Mouse (Mus musculus) midbrain, embryonic 13.5 days (tissue): ENCODE data around the gene Olfr738. TPM values are rescaled to one million over a fixed set of nuclear protein-coding genes. Genes with fewer than 3 reads are reported as not detected.

Source experiments
- ATAC-seq: fragments of 200-750 bp; cut with Nextera tagmentation; 2 replicates; pipeline ENCODE4 v1.8.0; 2017; ENCODE audit warnings: mild to moderate bottlenecking, moderate TSS enrichment, moderate library complexity
- H3K27ac ChIP-seq: fragments of 300-500 bp; sonication (generic); 2 replicates; pipeline ENCODE4 v1.5.1; 2015; ENCODE audit warnings: inconsistent platforms, mild to moderate bottlenecking, moderate library complexity
- H3K27me3 ChIP-seq: fragments of 300-500 bp; sonication (generic); 2 replicates; pipeline ENCODE4 v1.6.1; 2015; ENCODE audit warnings: mild to moderate bottlenecking, inconsistent platforms
- H3K36me3 ChIP-seq: fragments of 300-500 bp; sonication (generic); 2 replicates; pipeline ENCODE4 v1.6.1; 2015; ENCODE audit warnings: mild to moderate bottlenecking, inconsistent platforms
- H3K4me1 ChIP-seq: fragments of 300-500 bp; sonication (generic); replicated peaks from 2 replicates; pipeline ENCODE4 v1.6.1; 2015; ENCODE audit warnings: inconsistent platforms
- H3K4me2 ChIP-seq: fragments of 300-500 bp; sonication (generic); replicated peaks from 2 replicates; pipeline ENCODE4 v1.6.1; 2015; ENCODE audit warnings: moderate library complexity, mild to moderate bottlenecking, inconsistent platforms
- H3K4me3 ChIP-seq: fragments of 300-500 bp; sonication (generic); replicated peaks from 2 replicates; pipeline ENCODE4 v1.5.1; 2015; ENCODE audit warnings: mild to moderate bottlenecking, inconsistent platforms
- H3K9ac ChIP-seq: fragments of 300-500 bp; sonication (generic); replicated peaks from 2 replicates; pipeline ENCODE4 v1.6.1; 2015; ENCODE audit warnings: mild to moderate bottlenecking, inconsistent platforms
- H3K9me3 ChIP-seq: fragments of 300-500 bp; sonication (generic); 2 replicates; pipeline ENCODE4 v1.6.1; 2016; ENCODE audit warnings: mild to moderate bottlenecking, inconsistent platforms
- WGBS: fragments of 180-500 bp; shearing (Covaris S2); methylation state at CpG from one replicate; pipeline ENCODE4 v1.1.7; 2015; 5-methylcytosine and 5-hydroxymethylcytosine counted together
- polyA plus RNA-seq: library from polyadenylated mRNA; unstranded; fragments of >200 nt; fragmentation: Nextera tagmentation; extraction: Ambion mirVana; gene quantifications from 2 replicates; pipeline ENCODE4 v1.2.1, GENCODE M21; 2015

The Olfr738 gene
- polyA plus RNA-seq, result not detected in 2 replicates

DNA sequence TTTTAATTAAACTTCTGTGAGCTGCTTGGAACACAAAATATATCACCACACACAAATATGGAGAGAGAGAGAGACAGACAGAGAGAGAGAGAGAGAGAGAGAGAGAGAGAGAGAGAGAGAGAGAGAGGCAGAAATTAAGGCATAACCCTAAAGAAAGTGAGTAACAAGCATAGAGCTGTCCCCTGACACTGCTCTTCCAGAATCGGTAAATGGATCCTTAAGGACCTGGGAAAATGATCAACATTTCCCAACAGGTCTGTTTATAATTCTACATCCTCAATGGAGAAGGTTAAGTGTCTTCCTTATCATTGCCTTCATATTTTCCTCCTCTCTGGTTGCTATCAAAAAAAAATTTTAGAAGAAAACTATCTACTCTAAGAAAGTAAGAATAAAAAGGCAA, at the start of gene Olfr738:
Gene Olfr738, plus strand, starts transcription at position 301 of the 400 bp plus-strand sequence.
- Histone ChIP-seq H3K9ac (no peak within 1 kb of the TSS), H3K36me3 (no peaks in the 10 kb centered on the region), H3K27ac (no peak within 1 kb of the TSS), H3K27me3 (no peaks in the 10 kb centered on the region), H3K9me3 (no peaks in the 10 kb centered on the region), H3K4me3 (no peak within 1 kb of the TSS), H3K4me1 (no peaks in the 10 kb centered on the region), H3K4me2 (no peak within 1 kb of the TSS)
- ATAC-seq, result no peak
- WGBS, result 78% methylated on average over 1 of the region's 1 CpGs

DNA sequence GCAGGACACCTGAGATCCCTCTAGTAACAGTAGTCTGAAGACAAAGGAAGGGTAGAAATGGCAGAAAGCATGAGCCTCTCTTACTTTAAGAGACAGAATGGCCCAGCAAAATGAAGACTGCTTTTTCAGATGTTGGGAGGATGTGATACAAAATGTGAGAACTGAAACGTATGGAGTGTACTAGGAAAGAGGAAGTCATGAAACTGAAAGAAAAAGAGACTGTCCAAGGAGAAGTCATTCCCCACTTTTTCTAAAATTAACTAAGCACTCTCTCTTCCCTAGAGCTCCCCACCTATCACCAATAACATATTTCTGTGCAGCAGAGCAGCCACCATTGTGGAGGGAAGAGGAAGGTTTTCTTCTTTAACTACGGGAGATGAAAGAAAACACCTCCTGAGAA, 49.8 kb upstream of the Olfr738 start, which contains the start of gene Tlr11:
Gene Tlr11, plus strand, starts transcription at position 322 of the 400 bp plus-strand sequence.
- H3K4me1 ChIP-seq, result no peaks in the 10 kb centered on the region
- no peak within 1 kb of the TSS for H3K4me2 ChIP-seq
- no peak for ATAC-seq
- no peak within 1 kb of the TSS for H3K27ac ChIP-seq
- H3K36me3 ChIP-seq, result no peaks in the 10 kb centered on the region
- H3K27me3 ChIP-seq, result no peaks in the 10 kb centered on the region
- no peaks in the 10 kb centered on the region for H3K9me3 ChIP-seq
- no peak within 1 kb of the TSS for H3K4me3 ChIP-seq
- WGBS, result 90% methylated on average over 2 of the region's 2 CpGs
- H3K9ac ChIP-seq, result no peak within 1 kb of the TSS

DNA sequence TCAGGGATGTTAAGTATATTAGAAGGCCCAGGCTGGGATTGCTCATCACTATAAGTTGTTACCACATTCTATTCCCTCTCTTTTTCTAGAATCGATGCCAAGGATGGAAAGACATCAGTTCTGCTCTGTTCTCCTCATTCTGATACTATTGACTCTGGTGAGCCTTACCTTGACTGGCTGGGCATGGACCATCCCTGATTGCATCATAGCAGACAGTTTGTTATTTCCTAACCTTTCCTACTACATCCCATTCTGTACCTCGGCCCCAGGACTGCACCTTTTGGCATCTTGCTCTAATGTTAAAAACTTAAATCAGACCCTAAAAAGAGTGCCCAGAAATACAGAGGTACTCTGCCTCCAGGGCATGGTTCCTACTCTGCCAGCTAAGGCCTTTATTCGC, 46.9 kb upstream of the Olfr738 start:
- Histone ChIP-seq H3K9me3 (no peaks in the 10 kb centered on the region), H3K9ac (no peak overlapping the region)
- ATAC-seq, result no peak

DNA sequence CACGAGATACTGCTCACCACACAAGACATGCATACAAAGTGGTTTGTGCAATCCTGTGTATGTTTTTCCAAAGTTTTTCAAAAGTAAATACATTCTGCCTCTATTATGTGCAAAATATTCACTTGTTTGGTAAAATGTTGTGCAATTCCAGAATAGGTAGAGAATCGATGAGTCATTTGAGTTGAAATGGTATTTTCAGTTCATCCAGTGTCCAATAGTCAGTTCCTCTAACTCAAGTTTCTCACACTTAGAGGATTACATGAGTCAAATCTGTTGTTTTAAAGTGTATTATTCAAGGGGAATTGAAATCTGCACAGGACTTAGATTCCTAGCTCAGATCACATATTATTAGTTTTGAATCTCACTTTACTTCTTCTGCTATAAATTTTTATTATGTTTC, 43.8 kb upstream of the Olfr738 start:
- no peaks in the 10 kb centered on the region for H3K36me3 ChIP-seq
- H3K4me1 ChIP-seq, result no peaks in the 10 kb centered on the region
- H3K27me3 ChIP-seq, result no peaks in the 10 kb centered on the region
- H3K4me3 ChIP-seq, result no peak overlapping the region
- H3K4me2 ChIP-seq, result no peak overlapping the region
- H3K9ac ChIP-seq, result no peak overlapping the region
- no peak overlapping the region for H3K27ac ChIP-seq
- 74% methylated on average over 2 of the region's 2 CpGs for WGBS
- ATAC-seq, result no peak
- no peaks in the 10 kb centered on the region for H3K9me3 ChIP-seq

More for the DNA sequence above, 46.9 kb upstream of the Olfr738 start:
- WGBS, result 88% methylated on average over 3 of the region's 3 CpGs
- Histone ChIP-seq H3K36me3 (no peaks in the 10 kb centered on the region), H3K27ac (no peak overlapping the region), H3K4me1 (no peaks in the 10 kb centered on the region), H3K27me3 (no peaks in the 10 kb centered on the region), H3K4me2 (no peak overlapping the region), H3K4me3 (no peak overlapping the region)

DNA sequence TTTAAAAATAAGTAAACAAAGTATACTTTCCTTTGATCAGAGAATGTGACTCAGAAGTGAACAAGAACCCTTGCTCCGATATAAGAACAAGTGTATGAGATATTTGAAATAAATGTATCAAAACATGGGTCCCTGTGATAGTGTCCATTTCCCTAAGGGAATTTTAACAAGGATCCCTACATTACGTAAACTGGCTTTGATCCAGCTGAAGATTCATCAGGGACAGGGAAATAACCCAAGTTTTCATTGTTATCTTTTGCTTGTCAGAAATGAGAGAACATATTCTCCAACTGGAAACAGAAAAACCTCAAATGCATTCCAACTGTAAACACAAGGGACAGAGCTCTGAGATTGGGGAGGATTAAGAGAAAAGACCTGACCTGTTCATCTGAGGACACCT, 26.5 kb upstream of the Olfr738 start, which contains the start of gene Olfr736:
Gene Olfr736, plus strand, starts transcription at position 301 of the 400 bp plus-strand sequence.
- no peak for ATAC-seq
- no peaks in the 10 kb centered on the region for H3K4me1 ChIP-seq

DNA sequence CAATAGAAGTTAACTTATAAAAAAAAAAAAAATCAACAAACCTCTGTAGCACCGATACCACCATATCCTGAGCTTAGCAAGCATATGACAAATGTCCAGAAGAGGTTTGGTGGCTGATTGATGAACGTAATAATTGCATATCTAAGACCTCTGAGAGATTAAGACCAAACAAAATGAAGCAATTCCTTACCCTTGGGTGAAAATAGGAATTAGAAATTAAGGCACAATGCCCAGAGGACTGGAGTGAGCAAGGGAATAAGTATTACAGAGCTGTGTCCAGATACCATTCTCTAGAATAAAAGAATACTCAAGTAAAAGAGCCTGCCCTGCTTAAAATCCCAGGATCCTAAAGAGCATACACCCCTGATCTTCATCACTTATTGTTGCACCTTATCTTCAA, 11.0 kb downstream of the Olfr738 start, which contains the start of gene Olfr739:
Gene Olfr739, plus strand, starts transcription at position 301 of the 400 bp plus-strand sequence.
- H3K9ac ChIP-seq, result no peak within 1 kb of the TSS
- H3K27me3 ChIP-seq, result no peaks in the 10 kb centered on the region
- no peaks in the 10 kb centered on the region for H3K9me3 ChIP-seq
- no peak for ATAC-seq
- no peaks in the 10 kb centered on the region for H3K36me3 ChIP-seq
- no peak within 1 kb of the TSS for H3K4me3 ChIP-seq
- H3K4me1 ChIP-seq, result no peaks in the 10 kb centered on the region
- no peak within 1 kb of the TSS for H3K27ac ChIP-seq
- H3K4me2 ChIP-seq, result no peak within 1 kb of the TSS
- whole genome bisulfite sequencing, result 74% methylated on average over 2 of the region's 2 CpGs

More for the DNA sequence above, 26.5 kb upstream of the Olfr738 start, which contains the start of gene Olfr736:
- no peaks in the 10 kb centered on the region for H3K9me3 ChIP-seq
- no peaks in the 10 kb centered on the region for H3K27me3 ChIP-seq
- H3K4me2 ChIP-seq, result no peak within 1 kb of the TSS
- WGBS, result 90% methylated on average over 2 of the region's 2 CpGs
- no peak within 1 kb of the TSS for H3K27ac ChIP-seq
- H3K9ac ChIP-seq, result no peak within 1 kb of the TSS
- no peaks in the 10 kb centered on the region for H3K36me3 ChIP-seq
- no peak within 1 kb of the TSS for H3K4me3 ChIP-seq

DNA sequence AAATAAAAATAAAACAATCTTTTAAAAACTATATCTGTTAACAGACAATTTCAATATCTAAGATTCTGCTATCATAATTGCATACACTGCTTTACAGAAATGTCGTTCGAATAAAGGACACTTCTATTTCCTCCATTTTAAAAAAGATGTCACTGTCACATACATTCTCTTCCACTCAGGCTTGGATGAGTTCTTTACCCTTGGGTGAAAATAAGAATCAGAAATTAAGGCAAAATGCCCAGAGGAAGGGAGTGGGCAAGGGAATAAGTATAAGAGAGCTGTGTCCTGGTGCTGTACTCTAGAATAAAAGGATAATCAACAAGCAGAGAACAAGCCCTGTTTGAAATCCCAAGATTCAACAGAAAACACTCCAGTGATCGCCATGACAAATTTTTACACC, 37.9 kb downstream of the Olfr738 start, which contains the start of gene Olfr740:
Gene Olfr740, plus strand, starts transcription at position 301 of the 400 bp plus-strand sequence.
- no peak for ATAC-seq
- Histone ChIP-seq H3K4me1 (no peaks in the 10 kb centered on the region), H3K27me3 (no peaks in the 10 kb centered on the region), H3K4me3 (no peak within 1 kb of the TSS), H3K27ac (no peak within 1 kb of the TSS), H3K9me3 (no peaks in the 10 kb centered on the region), H3K4me2 (no peak within 1 kb of the TSS), H3K36me3 (no peaks in the 10 kb centered on the region), H3K9ac (no peak within 1 kb of the TSS)
- whole genome bisulfite sequencing, result 81% methylated on average over 3 of the region's 3 CpGs

Other genes starting within 250 kb of the Olfr738 start
- not detected in 2 replicates for gene Olfr730, start 219.4 kb upstream of the Olfr738 start, polyA plus RNA-seq
- gene Olfr731, start 165.7 kb upstream of the Olfr738 start, polyA plus RNA-seq, result not detected in 2 replicates
- not detected in 2 replicates for gene Olfr732, start 123.4 kb upstream of the Olfr738 start, polyA plus RNA-seq
- gene Olfr733, start 106.0 kb upstream of the Olfr738 start, polyA plus RNA-seq, result not detected in 2 replicates
- not detected in 2 replicates for gene Olfr734, start 80.8 kb upstream of the Olfr738 start, polyA plus RNA-seq
- not detected in 2 replicates for gene Olfr735, start 58.7 kb upstream of the Olfr738 start, polyA plus RNA-seq
- not detected in 2 replicates for gene Tlr11, start 49.7 kb upstream of the Olfr738 start, polyA plus RNA-seq
- not detected in 2 replicates for gene Olfr736, start 26.4 kb upstream of the Olfr738 start, polyA plus RNA-seq
- not detected in 2 replicates for gene Olfr739, start 11.1 kb downstream of the Olfr738 start, polyA plus RNA-seq
- gene Olfr740, start 38.0 kb downstream of the Olfr738 start, polyA plus RNA-seq, result not detected in 2 replicates
- not detected in 2 replicates for gene Olfr741, start 65.2 kb downstream of the Olfr738 start, polyA plus RNA-seq
- not detected in 2 replicates for gene Olfr742, start 96.0 kb downstream of the Olfr738 start, polyA plus RNA-seq
- not detected in 2 replicates for gene Olfr743, start 114.3 kb downstream of the Olfr738 start, polyA plus RNA-seq
- gene Olfr744, start 207.3 kb downstream of the Olfr738 start, polyA plus RNA-seq, result not detected in 2 replicates
- not detected in 2 replicates for gene Olfr745, start 231.8 kb downstream of the Olfr738 start, polyA plus RNA-seq
- not detected in 2 replicates for gene Olfr746, start 239.5 kb downstream of the Olfr738 start, polyA plus RNA-seq